Mouse (Mus musculus) bone marrow macrophage, adult 2 months (primary cell): ENCODE data around the gene Mnt. TPM values are rescaled to one million over a fixed set of nuclear protein-coding genes. Genes with fewer than 3 reads are reported as not detected.

Experiments used
- H3K27ac ChIP-seq: 2 replicates; pipeline ENCODE4 v1.5.1; 2012; ENCODE audit warnings: low read depth, low read length; ENCODE audit not compliant: insufficient read depth
- H3K4me1 ChIP-seq: 2 replicates; pipeline ENCODE4 v1.6.1; 2012; ENCODE audit warnings: low read length; ENCODE audit not compliant: control insufficient read depth, insufficient read depth
- H3K4me3 ChIP-seq: 2 replicates; pipeline ENCODE4 v1.5.1; 2012; ENCODE audit warnings: mild to moderate bottlenecking, low read length, moderate library complexity; ENCODE audit not compliant: insufficient read depth
- CTCF ChIP-seq: IDR thresholded peaks from 2 replicates; pipeline ENCODE4 v1.5.1; 2012; ENCODE audit warnings: low read depth, mild to moderate bottlenecking, low read length, moderate library complexity
- POLR2A ChIP-seq: IDR thresholded peaks from 2 replicates; pipeline ENCODE4 v1.6.1; 2012; ENCODE audit warnings: mild to moderate bottlenecking, low read depth, low read length, borderline replicate concordance
- polyA plus RNA-seq: library from polyadenylated mRNA; stranded (reverse); fragments of >200 nt; gene quantifications from 2 replicates; pipeline ENCODE4 v1.2.4, GENCODE M21; 2012; ENCODE audit not compliant: missing spikeins, insufficient read depth, insufficient read length

The Mnt gene
- polyA plus RNA-seq, 1 experiment: 29.9 TPM

DNA sequence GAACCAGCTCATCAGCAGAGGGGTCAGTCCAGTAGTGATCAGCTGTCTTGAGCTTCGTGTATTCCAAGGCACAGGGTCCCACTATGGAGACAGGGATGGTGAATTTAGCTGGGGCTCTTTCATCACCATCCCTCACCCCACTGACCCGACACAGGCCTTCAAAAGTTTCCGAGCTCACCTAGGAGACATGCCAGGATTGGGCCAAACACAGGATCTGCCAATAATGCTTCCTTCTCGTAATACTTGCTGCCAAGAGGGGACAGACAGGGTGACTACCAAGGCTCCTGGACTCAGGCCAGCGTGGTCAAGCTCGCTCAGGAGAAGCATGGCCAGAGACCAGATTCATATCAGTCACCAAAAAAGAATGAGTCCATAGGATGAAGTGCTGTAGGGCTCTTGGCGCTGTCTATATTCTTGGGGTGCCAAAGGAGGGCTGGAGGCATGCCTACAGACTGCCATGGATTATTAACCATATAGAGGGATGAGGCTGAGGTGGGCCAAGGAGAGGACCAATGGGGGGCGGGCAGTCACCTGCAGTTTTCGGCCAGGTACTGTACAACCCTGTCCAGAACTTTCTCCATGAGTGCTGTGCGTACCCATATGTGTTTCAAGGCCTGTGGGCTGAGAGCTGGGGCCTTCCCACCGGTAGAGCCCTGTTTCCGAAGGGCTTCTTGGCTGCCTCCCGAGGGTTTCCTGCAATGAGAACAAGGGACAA lies 37.5 kb downstream of the Mnt start:
- Histone ChIP-seq H3K4me3 (no peak overlapping the region), H3K4me1 (no peaks in the 10 kb centered on the region), H3K27ac (no peak overlapping the region)
- TF ChIP-seq CTCF: no peak
- TF ChIP-seq POLR2A: no peak

DNA sequence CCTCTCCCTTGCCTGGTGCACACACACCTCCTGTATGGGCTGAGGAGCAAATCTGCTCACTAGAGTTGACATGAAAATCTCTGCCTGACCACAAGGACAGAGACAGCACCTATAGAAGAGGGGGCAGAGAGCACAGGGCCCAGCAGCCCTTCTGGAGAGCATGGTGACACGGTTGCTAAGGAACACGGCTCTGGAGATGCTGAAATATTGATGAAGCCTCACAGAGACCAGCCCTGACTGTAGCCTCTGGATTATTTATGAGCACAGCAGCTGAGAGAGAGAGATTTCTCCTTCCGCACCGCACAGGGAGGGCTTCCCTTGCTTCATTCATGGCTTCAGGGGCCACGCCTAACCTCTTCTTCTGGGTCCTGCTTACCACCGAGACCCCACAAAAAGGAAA lies 38.9 kb downstream of the Mnt start:
- H3K27ac ChIP-seq: no peak overlapping the region

DNA sequence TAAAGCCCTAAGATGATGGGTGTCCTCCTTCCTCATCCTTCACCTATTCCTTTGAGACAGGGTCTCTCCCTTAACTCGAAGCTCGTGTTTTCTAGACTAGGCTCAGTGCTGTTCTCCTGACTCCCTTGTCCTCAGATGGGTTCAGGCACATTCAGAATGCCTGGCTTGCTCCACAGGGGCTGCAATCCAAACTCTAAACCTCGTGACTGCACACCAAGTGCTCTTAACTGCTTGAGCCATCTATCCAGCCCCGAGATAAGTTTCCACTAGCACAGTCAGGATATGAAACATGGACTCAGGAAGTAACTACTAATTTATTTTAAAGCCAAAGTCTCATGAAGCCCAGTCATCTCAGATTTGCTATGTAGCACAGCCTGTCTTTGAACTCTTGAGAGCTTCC lies 39.8 kb downstream of the Mnt start:
- TF ChIP-seq POLR2A: no peak
- no peak for TF ChIP-seq CTCF
- H3K4me1 ChIP-seq: no peaks in the 10 kb centered on the region
- H3K4me3 ChIP-seq: no peak overlapping the region
- H3K27ac ChIP-seq: no peak overlapping the region

More for the DNA sequence above, 38.9 kb downstream of the Mnt start:
- no peaks in the 10 kb centered on the region for H3K4me1 ChIP-seq
- TF ChIP-seq POLR2A (no peak), CTCF (no peak)
- H3K4me3 ChIP-seq: no peak overlapping the region

- Histone ChIP-seq H3K4me1 (no peaks in the 10 kb centered on the region), H3K27ac (no peak overlapping the region), H3K4me3 (no peak overlapping the region)
- TF ChIP-seq POLR2A (no peak), CTCF (no peak)
Observed at GRCm38 (mm10) chr11:74870991-74871622, 40.4 kb downstream of the Mnt start.

DNA sequence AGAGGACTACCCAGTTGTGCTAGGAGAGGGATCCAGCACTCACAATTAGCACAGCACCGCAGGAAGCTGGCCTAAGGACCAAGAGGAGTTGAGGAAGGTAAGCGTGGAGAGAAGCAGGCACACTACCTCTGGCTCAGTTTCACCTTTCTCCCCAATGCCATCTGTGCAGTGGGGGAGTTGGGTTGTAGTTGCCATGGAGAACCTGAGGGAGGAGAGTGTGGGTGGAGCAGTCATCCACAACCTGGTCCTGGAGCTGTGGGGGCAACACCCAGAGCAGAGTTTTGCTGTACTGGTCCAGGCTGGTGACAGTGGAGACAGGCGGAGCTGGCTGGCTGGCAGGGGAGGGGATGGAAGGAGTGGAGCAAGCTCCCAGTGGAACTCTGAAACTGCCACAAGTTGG lies 43.9 kb downstream of the Mnt start:
- H3K27ac ChIP-seq: no peak overlapping the region

GRCm38 (mm10) chr11:74876801-74877200 lies 46.1 kb downstream of the Mnt start:
- Histone ChIP-seq H3K4me1 (peaks cover 11% of the 10 kb centered on the region), H3K27ac (no peak overlapping the region), H3K4me3 (no peak overlapping the region)
- TF ChIP-seq POLR2A: no peak
- TF ChIP-seq CTCF: no peak

More for the DNA sequence above, 43.9 kb downstream of the Mnt start:
- TF ChIP-seq CTCF (no peak), POLR2A (no peak)
- peaks cover 5% of the 10 kb centered on the region for H3K4me1 ChIP-seq
- H3K4me3 ChIP-seq: no peak overlapping the region

DNA sequence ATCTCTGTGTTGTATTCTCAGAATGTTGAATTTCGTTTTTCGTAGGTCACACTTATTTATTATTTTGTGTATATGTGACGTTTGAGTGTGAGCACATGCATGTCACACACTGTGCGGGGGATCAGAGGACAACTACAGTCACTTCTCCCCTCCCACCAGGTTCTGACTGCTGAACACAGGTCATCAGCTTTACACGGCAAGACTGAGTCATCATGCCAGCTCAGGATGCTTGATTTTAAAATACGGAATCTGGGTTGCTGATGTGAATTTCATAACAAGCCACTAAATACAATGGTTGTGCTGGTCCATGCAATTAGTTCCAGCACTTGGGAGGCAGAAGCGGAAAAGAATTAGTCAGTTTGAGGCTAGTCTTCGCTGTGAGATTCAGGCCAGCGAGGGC lies 50.3 kb downstream of the Mnt start:
- no peak overlapping the region for H3K4me3 ChIP-seq
- H3K4me1 ChIP-seq: peaks cover 11% of the 10 kb centered on the region
- no peak overlapping the region for H3K27ac ChIP-seq
- TF ChIP-seq POLR2A: no peak
- TF ChIP-seq CTCF: no peak

- no peak overlapping the region for H3K4me3 ChIP-seq
- peaks cover 6% of the 10 kb centered on the region; the same call in 1 of the 2 replicates for H3K4me1 ChIP-seq
- TF ChIP-seq POLR2A (no peak), CTCF (no peak)
- H3K27ac ChIP-seq: no peak overlapping the region
Observed at GRCm38 (mm10) chr11:74881979-74882378, 51.3 kb downstream of the Mnt start.

- H3K27ac ChIP-seq: no peak overlapping the region
- peaks cover 6% of the 10 kb centered on the region; the same call in 1 of the 2 replicates for H3K4me1 ChIP-seq
- TF ChIP-seq POLR2A (no peak), CTCF (no peak)
- H3K4me3 ChIP-seq: no peak overlapping the region
Observed at GRCm38 (mm10) chr11:74883098-74883497, 52.4 kb downstream of the Mnt start.

DNA sequence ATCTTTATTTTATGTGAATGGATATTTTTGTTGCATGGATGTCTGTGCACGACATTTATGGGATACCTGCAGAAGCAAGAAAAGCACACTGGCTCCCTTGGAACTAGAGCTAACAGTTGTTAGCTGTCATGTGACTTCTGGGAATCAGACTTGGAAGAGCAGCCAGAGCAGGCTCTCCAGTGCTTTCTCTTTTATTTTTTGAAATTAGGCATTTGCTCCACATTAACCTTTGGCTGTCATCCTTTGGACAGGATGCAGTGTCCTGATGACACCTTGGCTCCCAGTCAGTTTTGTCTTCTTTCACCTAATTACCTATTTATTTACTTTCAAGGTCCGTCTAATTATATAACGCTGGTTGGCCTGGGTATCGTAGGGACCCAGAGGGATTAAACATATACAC lies 63.9 kb downstream of the Mnt start:
- Histone ChIP-seq H3K4me3 (no peak overlapping the region), H3K27ac (no peak overlapping the region), H3K4me1 (0 out of 2 replicates have a peak, but pooled peaks cover 2% of the 10 kb centered on the region)
- no peak for TF ChIP-seq POLR2A

Other genes starting within 250 kb of the Mnt start
- 0.63 and 0.88 TPM in 2 replicates for gene Rap1gap2, start 220.0 kb upstream of the Mnt start, polyA plus RNA-seq
- gene Ccdc92b, start 211.3 kb upstream of the Mnt start, polyA plus RNA-seq: 0.33 and 0.50 TPM in 2 replicates
- gene Cluh, start 181.4 kb upstream of the Mnt start, polyA plus RNA-seq: 13.5 and 14.5 TPM in 2 replicates
- gene Pafah1b1, start 106.2 kb upstream of the Mnt start, polyA plus RNA-seq: 59.9 and 67.9 TPM in 2 replicates
- gene Mettl16, start 60.1 kb upstream of the Mnt start, polyA plus RNA-seq: 8.9 and 9.2 TPM in 2 replicates
- gene Sgsm2, start 66.1 kb downstream of the Mnt start, polyA plus RNA-seq: 2.3 and 3.7 TPM in 2 replicates
- gene Tsr1, start 67.2 kb downstream of the Mnt start, polyA plus RNA-seq: 6.6 and 7.9 TPM in 2 replicates
- gene Smg6, start 94.9 kb downstream of the Mnt start, polyA plus RNA-seq: 13.7 and 14.7 TPM in 2 replicates
- 13.6 and 17.5 TPM in 2 replicates for gene Srr, start 95.0 kb downstream of the Mnt start, polyA plus RNA-seq